Mouse (Mus musculus) CH12.LX (cell line): ENCODE results near the gene Tspan7. TPM values are rescaled to one million over a fixed set of nuclear protein-coding genes. Genes with fewer than 3 reads are reported as not detected.

Experiments
- DNase-seq: peaks from one replicate; pipeline ENCODE4 v3.0.0-alpha.2; 2013; ENCODE audit errors: extremely low read depth
- H3K27ac ChIP-seq: 2 replicates; pipeline ENCODE4 v1.5.1; 2012; ENCODE audit warnings: low read depth, mild to moderate bottlenecking, control low read depth, moderate library complexity; ENCODE audit not compliant: insufficient read depth
- H3K27me3 ChIP-seq: replicated peaks from 2 replicates; pipeline ENCODE3; 2012; ENCODE audit warnings: inconsistent platforms
- H3K36me3 ChIP-seq, 2 experiments: replicated peaks in 1 of 2; 2 replicates each; pipeline versions ENCODE3 to v1.6.1; 2012; ENCODE audit warnings: inconsistent platforms in 1 of 2, low read length in 1 of 2, mild to moderate bottlenecking in 1 of 2, mixed read lengths in 1 of 2, moderate library complexity in 1 of 2; ENCODE audit not compliant: control insufficient read depth in 1 of 2, insufficient read depth in 1 of 2
- H3K4me1 ChIP-seq, 2 experiments: 2 replicates each; pipeline ENCODE4 v1.6.1; 2012; ENCODE audit warnings: inconsistent platforms in 1 of 2, moderate library complexity in 1 of 2; ENCODE audit not compliant: insufficient read depth in 2 of 2, control insufficient read depth in 1 of 2
- H3K4me2 ChIP-seq: 2 replicates; pipeline ENCODE4 v1.6.1; 2012; ENCODE audit warnings: low read depth, mild to moderate bottlenecking, control low read depth; ENCODE audit not compliant: poor library complexity, insufficient read depth, severe bottlenecking
- H3K4me3 ChIP-seq, 3 experiments: fragments of 150-350 bp in 1 of 3; sonication (generic) in 1 of 3; replicated peaks in 1 of 3; 2 replicates each; pipeline versions ENCODE3 to v1.5.1; 2011 to 2012; ENCODE audit warnings: low read depth in 2 of 3, low read length in 2 of 3, mild to moderate bottlenecking in 2 of 3, moderate library complexity in 2 of 3, control low read depth in 1 of 3, improper control_type of control experiment in 1 of 3, inconsistent platforms in 1 of 3, mixed read lengths in 1 of 3; ENCODE audit not compliant: poor library complexity in 1 of 3
- H3K79me2 ChIP-seq: replicated peaks from 2 replicates; pipeline ENCODE4 v1.6.1; 2012; ENCODE audit warnings: mild to moderate bottlenecking, moderate library complexity; ENCODE audit not compliant: control insufficient read depth, poor library complexity, insufficient read depth, severe bottlenecking; ENCODE audit errors: extremely low read depth
- H3K9ac ChIP-seq: 2 replicates; pipeline ENCODE4 v1.6.1; 2012; ENCODE audit warnings: low read depth, mild to moderate bottlenecking, control low read depth, moderate library complexity; ENCODE audit not compliant: insufficient read depth
- H3K9me3 ChIP-seq: replicated peaks from 2 replicates; pipeline ENCODE3; 2012; ENCODE audit warnings: low read length, inconsistent platforms, mixed read lengths
- BHLHE40 ChIP-seq: IDR thresholded peaks from 2 replicates; pipeline ENCODE4 v1.6.1; 2011; ENCODE audit warnings: mild to moderate bottlenecking, low read depth, low read length, improper control_type of control experiment
- CTCF ChIP-seq, 2 experiments: IDR thresholded peaks in 1 of 2; conservative IDR thresholded peaks in 1 of 2; 2 replicates each; pipeline ENCODE4 v1.5.1; 2011 to 2012; ENCODE audit warnings: low read depth in 2 of 2, low read length in 2 of 2, improper control_type of control experiment in 1 of 2, inconsistent platforms in 1 of 2, mild to moderate bottlenecking in 1 of 2, moderate library complexity in 1 of 2
- E2F4 ChIP-seq: IDR thresholded peaks from 2 replicates; pipeline ENCODE4 v1.6.1; 2011; ENCODE audit warnings: low read depth, low read length, improper control_type of control experiment; ENCODE audit not compliant: insufficient replicate concordance
- JUN ChIP-seq: IDR thresholded peaks from 2 replicates; pipeline ENCODE4 v1.6.1; 2011; ENCODE audit warnings: low read depth, mild to moderate bottlenecking, low read length, improper control_type of control experiment, moderate library complexity; ENCODE audit not compliant: insufficient read depth
- MAX ChIP-seq: IDR thresholded peaks from 2 replicates; pipeline ENCODE4 v1.6.1; 2011; ENCODE audit warnings: low read length, improper control_type of control experiment
- MXI1 ChIP-seq: IDR thresholded peaks from 2 replicates; pipeline ENCODE4 v1.6.1; 2011; ENCODE audit warnings: mild to moderate bottlenecking, low read depth, low read length, improper control_type of control experiment
- MYC ChIP-seq: IDR thresholded peaks from 2 replicates; pipeline ENCODE4 v1.6.1; 2011; ENCODE audit warnings: low read depth, mild to moderate bottlenecking, improper control_type of control experiment, low read length
- NELFE ChIP-seq: IDR thresholded peaks from 2 replicates; pipeline ENCODE4 v1.6.1; 2011; ENCODE audit warnings: low read depth, low read length, improper control_type of control experiment
- NRF1 ChIP-seq: IDR thresholded peaks from 2 replicates; pipeline ENCODE4 v1.6.1; 2014; ENCODE audit warnings: low read depth, mild to moderate bottlenecking, inconsistent platforms, low read length, improper control_type of control experiment, moderate library complexity
- POLR2AphosphoS2 ChIP-seq: IDR thresholded peaks from 2 replicates; pipeline ENCODE4 v1.6.1; 2011; ENCODE audit warnings: low read depth, low read length, improper control_type of control experiment
- RAD21 ChIP-seq: IDR thresholded peaks from 2 replicates; pipeline ENCODE4 v1.6.1; 2011; ENCODE audit warnings: low read depth, mild to moderate bottlenecking, low read length, improper control_type of control experiment, moderate library complexity
- SIN3A ChIP-seq: IDR thresholded peaks from 2 replicates; pipeline ENCODE4 v1.6.1; 2012; ENCODE audit warnings: low read length, improper control_type of control experiment, inconsistent platforms
- SMC3 ChIP-seq: IDR thresholded peaks from 2 replicates; pipeline ENCODE4 v1.6.1; 2011; ENCODE audit warnings: low read depth, low read length, improper control_type of control experiment
- TBP ChIP-seq: conservative IDR thresholded peaks from 2 replicates; pipeline ENCODE4 v1.6.1; 2011; ENCODE audit warnings: low read depth, low read length, improper control_type of control experiment
- UBTF ChIP-seq: IDR thresholded peaks from 2 replicates; pipeline ENCODE4 v1.6.1; 2012; ENCODE audit warnings: low read depth, mild to moderate bottlenecking, inconsistent platforms, low read length, improper control_type of control experiment, moderate library complexity
- USF1 ChIP-seq: IDR thresholded peaks from 2 replicates; pipeline ENCODE4 v1.6.1; 2014; ENCODE audit warnings: low read depth, mild to moderate bottlenecking, inconsistent platforms, low read length, improper control_type of control experiment
- USF2 ChIP-seq: conservative IDR thresholded peaks from 2 replicates; pipeline ENCODE4 v1.6.1; 2011; ENCODE audit warnings: low read depth, low read length, improper control_type of control experiment
- ZC3H11A ChIP-seq: IDR thresholded peaks from 2 replicates; pipeline ENCODE4 v1.6.1; 2012; ENCODE audit warnings: low read depth, mild to moderate bottlenecking, inconsistent platforms, low read length, improper control_type of control experiment
- ZKSCAN1 ChIP-seq: IDR thresholded peaks from 2 replicates; pipeline ENCODE4 v1.6.1; 2012; ENCODE audit warnings: low read depth, inconsistent platforms, low read length, improper control_type of control experiment, borderline replicate concordance
- ZNF384 ChIP-seq: IDR thresholded peaks from 2 replicates; pipeline ENCODE4 v1.6.1; 2012; ENCODE audit warnings: low read depth, low read length, improper control_type of control experiment, inconsistent platforms
- dilution Hi-C: fragments of 300-500 bp; cut with MboI; formaldehyde crosslinking; loops from 2 replicates; pipeline ENCODE4 v1.14.3; 2020; ENCODE audit warnings: low sequenced_read_pairs; ENCODE audit not compliant: extremely low pct_unique_long_range_greater_than_20kb, extremely low pct_ligation_motif_present
- in situ Hi-C: fragments of 300-500 bp; cut with MboI; formaldehyde crosslinking; loops from 3 replicates; pipeline ENCODE4 v1.14.3; 2019; ENCODE audit warnings: low sequenced_read_pairs, low pct_ligation_motif_present, low pct_unique_long_range_greater_than_20kb, mixed read lengths
- polyA plus RNA-seq: library from polyadenylated mRNA; unstranded; fragments of >175 nt; gene quantifications from 2 replicates; pipeline ENCODE4 v1.2.1, GENCODE M21; 2012; ENCODE audit warnings: low read depth; ENCODE audit not compliant: insufficient read length
- total RNA-seq, 2 experiments: library from RNA; depleted of rRNA; stranded (reverse); fragments of 300-350 nt in 1 of 2; fragments of >200 nt in 1 of 2; gene quantifications; 2 replicates each; pipeline ENCODE4 v1.2.3; 2012 to 2014

Gene Tspan7
- total and polyA plus RNA-seq, 3 experiments = not detected

DNA sequence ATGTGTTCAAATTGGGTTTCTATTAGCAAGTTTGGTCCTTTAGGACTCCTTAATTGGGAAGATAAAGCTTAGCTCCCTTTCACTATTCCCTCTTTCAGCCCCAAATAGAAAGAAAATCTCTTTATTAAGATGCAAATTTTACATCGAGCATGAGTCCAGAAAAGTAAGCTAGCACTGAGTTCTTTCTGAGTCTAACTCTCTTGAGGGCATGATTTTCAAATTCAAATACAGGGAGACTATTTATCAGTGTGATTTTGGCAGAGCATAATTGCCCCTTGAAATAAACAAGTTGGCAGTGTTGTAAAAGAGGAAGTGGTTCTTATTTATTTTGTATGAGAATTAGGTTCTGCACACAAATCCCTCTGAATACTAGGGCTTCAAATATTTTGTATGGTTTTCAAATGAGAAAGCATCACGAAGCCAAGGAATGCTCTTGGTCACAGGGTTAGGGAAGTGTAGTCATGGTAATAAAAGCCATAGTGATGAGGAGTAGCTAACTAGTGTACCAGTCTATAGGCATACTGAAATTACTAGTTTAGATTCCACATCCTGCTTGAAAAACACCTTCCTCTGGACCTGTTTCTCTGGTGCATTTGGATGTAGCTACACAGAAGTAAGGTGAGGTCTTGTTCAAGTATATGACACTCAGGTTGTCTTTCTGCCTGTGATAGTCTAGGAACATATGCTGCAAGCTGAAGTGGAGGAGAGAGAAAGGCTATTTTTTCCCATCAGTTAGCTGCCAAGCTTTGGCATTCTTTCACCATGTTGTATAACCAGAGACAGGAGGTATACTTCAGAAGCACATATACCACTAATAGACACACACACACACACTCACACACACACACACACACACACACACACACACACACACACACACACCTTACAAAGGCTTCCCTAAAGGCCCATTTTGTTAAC, 34.6 kb upstream of the Tspan7 start:
- Histone ChIP-seq H3K27me3 (no peaks in the 10 kb centered on the region), H3K4me1 (no peaks in the 10 kb centered on the region), H3K79me2 (no peaks in the 10 kb centered on the region), H3K4me3 (no peak overlapping the region), H3K36me3 (no peaks in the 10 kb centered on the region), H3K9ac (no peak overlapping the region), H3K9me3 (no peaks in the 10 kb centered on the region), H3K27ac (no peak overlapping the region), H3K4me2 (no peak overlapping the region)
- DNase-seq = no peak
- in situ Hi-C loops = no loop called here
- dilution Hi-C loops = no loop called here
- no peak for TF ChIP-seq USF1
- TF ChIP-seq ZKSCAN1 = no peak
- no peak for TF ChIP-seq NELFE
- no peak for TF ChIP-seq POLR2AphosphoS2
- TF ChIP-seq RAD21 = no peak
- TF ChIP-seq MAX = no peak
- TF ChIP-seq BHLHE40 = no peak

DNA sequence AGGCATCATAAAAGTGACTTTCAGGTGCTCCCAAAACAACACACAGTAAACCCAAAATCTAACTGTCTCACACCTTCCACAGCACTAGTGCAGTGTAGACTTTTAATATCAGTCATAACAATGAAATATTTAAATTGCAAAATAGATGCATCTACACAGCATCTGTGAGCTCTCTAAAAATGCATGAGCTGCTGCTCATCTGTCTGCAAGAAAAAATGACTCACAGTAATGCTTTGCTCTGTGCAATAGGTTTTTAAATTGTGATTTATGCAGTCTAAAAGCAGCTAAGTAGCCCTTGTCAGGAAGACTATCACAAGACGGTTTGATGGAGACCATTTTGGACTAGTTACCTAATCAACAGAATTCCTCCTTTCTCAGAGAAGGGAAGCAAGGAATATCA, 31.2 kb upstream of the Tspan7 start:
- Histone ChIP-seq H3K36me3 (no peaks in the 10 kb centered on the region), H3K79me2 (no peaks in the 10 kb centered on the region), H3K27ac (no peak overlapping the region), H3K27me3 (no peaks in the 10 kb centered on the region), H3K9me3 (no peaks in the 10 kb centered on the region), H3K4me3 (no peak overlapping the region), H3K4me2 (no peak overlapping the region), H3K4me1 (no peaks in the 10 kb centered on the region), H3K9ac (no peak overlapping the region)
- dilution Hi-C loops = no loop called here
- DNase-seq = no peak
- in situ Hi-C loops = no loop called here
- TF ChIP-seq SMC3 (no peak), ZKSCAN1 (no peak), POLR2AphosphoS2 (no peak), USF2 (no peak), SIN3A (no peak), MYC (no peak), MXI1 (no peak), TBP (no peak), E2F4 (no peak), JUN (no peak), UBTF (no peak), NRF1 (no peak), MAX (no peak), CTCF (conservative IDR thresholded peaks at IDR 0.05 in 1 of 2, IDR thresholded peaks at IDR 0.05 in 1 of 2; ENCODE audit: low read depth in 2 of 2, low read length in 2 of 2) (no peak), ZNF384 (no peak), ZC3H11A (no peak)
